Mouse (Mus musculus) neural tube, embryonic 11.5 days (tissue): ENCODE measurements at regions not wholly inside any gene's neighbourhood (a gene's known extent, or its start where the extent isn't known, plus 50 kb on each side); places are given as distances from the start of the nearest gene placed in this dataset.
"Not testable (repeated sequence)": the region's sequence is repeated elsewhere in the genome, so short reads cannot be mapped to it uniquely, and the experiment has no call there.

Experiments
- ATAC-seq: fragments of 200-750 bp; cut with Nextera tagmentation; 2 replicates; pipeline ENCODE4 v1.8.0; 2017; ENCODE audit warnings: moderate number of reproducible peaks, mild to moderate bottlenecking, moderate TSS enrichment, moderate library complexity; ENCODE audit not compliant: insufficient read depth, low FRiP score, low TSS enrichment
- DNase-seq: peaks from one replicate; pipeline ENCODE4 v3.0.0-alpha.2; 2015; ENCODE audit warnings: low spot score
- H3K27ac ChIP-seq: fragments of 300-500 bp; sonication (generic); 2 replicates; pipeline ENCODE4 v1.5.1; 2014; ENCODE audit warnings: low read depth, mild to moderate bottlenecking, low read length
- H3K27me3 ChIP-seq: fragments of 300-500 bp; sonication (generic); 2 replicates; pipeline ENCODE4 v1.6.1; 2014; ENCODE audit warnings: mild to moderate bottlenecking, low read length, mixed read lengths; ENCODE audit not compliant: control insufficient read depth, insufficient read depth
- H3K36me3 ChIP-seq: fragments of 300-500 bp; sonication (generic); 2 replicates; pipeline ENCODE4 v1.6.1; 2014; ENCODE audit warnings: mild to moderate bottlenecking, low read length, moderate library complexity, mixed read lengths; ENCODE audit not compliant: control insufficient read depth, insufficient read depth
- H3K4me1 ChIP-seq: fragments of 300-500 bp; sonication (generic); 2 replicates; pipeline ENCODE4 v1.6.1; 2014; ENCODE audit warnings: low read length, mixed read lengths; ENCODE audit not compliant: control insufficient read depth, insufficient read depth
- H3K4me2 ChIP-seq: fragments of 300-500 bp; sonication (generic); 2 replicates; pipeline ENCODE4 v1.6.1; 2014; ENCODE audit warnings: low read depth, mild to moderate bottlenecking, moderate library complexity
- H3K4me3 ChIP-seq: fragments of 300-500 bp; sonication (generic); 2 replicates; pipeline ENCODE4 v1.5.1; 2014; ENCODE audit warnings: low read depth, low read length
- H3K9ac ChIP-seq: fragments of 300-500 bp; sonication (generic); 2 replicates; pipeline ENCODE4 v1.6.1; 2014; ENCODE audit warnings: mild to moderate bottlenecking, low read length
- H3K9me3 ChIP-seq: fragments of 300-500 bp; sonication (generic); 2 replicates; pipeline ENCODE4 v1.6.1; 2016; ENCODE audit warnings: low read length; ENCODE audit not compliant: control insufficient read depth
- WGBS: fragments of 180-500 bp; shearing (Covaris S2); extraction: QIAGEN DNeasy Blood & Tissue Kit; methylation state at CpG from one replicate; pipeline ENCODE4 v1.1.7; 2014; 5-methylcytosine and 5-hydroxymethylcytosine counted together

DNA sequence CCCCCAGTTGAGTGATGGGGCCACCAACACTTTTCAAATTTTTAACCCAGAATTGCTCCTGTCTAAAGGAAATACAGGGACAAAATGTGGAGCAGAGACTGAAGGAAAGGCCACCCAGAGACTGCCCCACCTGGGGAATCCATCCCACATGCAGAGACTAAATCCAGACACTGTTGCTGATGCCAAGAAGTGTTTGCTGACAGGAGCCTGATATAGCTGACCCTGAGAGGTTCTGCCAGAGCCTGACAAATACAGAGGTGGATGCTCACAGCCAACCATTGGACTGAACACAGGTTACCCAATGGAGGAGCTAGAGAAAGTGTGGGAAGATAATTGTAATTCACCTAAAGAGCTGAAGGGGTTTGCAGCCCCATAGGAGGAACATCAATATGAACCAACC lies 126.6 kb upstream of the Nhs start:
- not testable (repeated sequence) for H3K4me1 ChIP-seq, H3K9me3 ChIP-seq, H3K36me3 ChIP-seq, H3K4me3 ChIP-seq, H3K27me3 ChIP-seq, ATAC-seq, DNase-seq, H3K9ac ChIP-seq, H3K27ac ChIP-seq, H3K4me2 ChIP-seq

DNA sequence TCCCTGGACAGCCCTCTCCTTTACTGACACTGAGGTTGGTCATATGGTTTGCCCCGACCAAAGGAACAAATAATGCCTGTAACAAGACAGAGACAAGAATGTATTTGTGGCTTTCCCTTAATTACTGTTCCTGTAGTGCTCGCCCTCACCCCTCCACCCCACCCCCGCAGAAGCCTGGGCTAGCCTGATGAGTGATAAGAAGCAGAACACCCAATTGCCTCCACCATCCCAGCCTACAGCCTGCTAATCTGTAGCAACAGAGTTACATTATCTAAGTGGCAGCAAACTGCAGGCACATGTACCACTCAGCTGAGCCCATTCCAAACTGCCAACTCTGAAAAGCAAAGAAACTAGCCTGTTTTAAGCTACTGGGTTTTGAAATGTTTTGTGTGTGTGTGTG lies 124.7 kb upstream of the Nhs start:
- ATAC-seq (no peak), DNase-seq (no peak)
- Histone ChIP-seq H3K36me3 (no peaks in the 10 kb centered on the region), H3K4me2 (no peak overlapping the region), H3K9me3 (no peaks in the 10 kb centered on the region), H3K4me3 (no peak overlapping the region), H3K9ac (no peak overlapping the region), H3K27ac (no peak overlapping the region), H3K4me1 (no peaks in the 10 kb centered on the region), H3K27me3 (no peaks in the 10 kb centered on the region)
- 75% methylated on average over 3 of the region's 3 CpGs for WGBS

DNA sequence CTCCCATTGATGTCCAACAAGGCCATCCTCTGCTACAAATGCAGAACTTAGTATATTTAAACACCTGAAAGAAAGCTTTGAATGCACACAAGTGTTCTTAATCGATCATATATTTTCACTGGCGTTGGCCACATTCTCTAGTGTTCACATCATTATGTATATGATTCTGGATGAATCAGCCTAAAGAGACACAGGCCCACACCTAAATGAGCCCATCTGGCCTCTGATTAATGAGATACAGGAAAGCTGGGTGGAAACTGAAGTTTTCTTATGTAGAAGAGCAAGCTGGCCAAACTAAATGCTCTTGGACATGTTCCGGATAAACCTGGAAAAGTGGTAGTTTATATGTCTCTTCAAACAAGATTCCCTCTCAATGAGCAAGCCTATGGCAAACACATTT lies 123.2 kb upstream of the Nhs start:
- 94% methylated on average over 3 of the region's 3 CpGs for WGBS
- no peak overlapping the region for H3K4me3 ChIP-seq
- H3K9ac ChIP-seq: no peak overlapping the region
- H3K4me1 ChIP-seq: no peaks in the 10 kb centered on the region
- no peak overlapping the region for H3K27ac ChIP-seq
- H3K27me3 ChIP-seq: no peaks in the 10 kb centered on the region
- no peaks in the 10 kb centered on the region for H3K9me3 ChIP-seq
- no peaks in the 10 kb centered on the region for H3K36me3 ChIP-seq
- no peak for ATAC-seq
- no peak overlapping the region for H3K4me2 ChIP-seq
- DNase-seq: no peak

DNA sequence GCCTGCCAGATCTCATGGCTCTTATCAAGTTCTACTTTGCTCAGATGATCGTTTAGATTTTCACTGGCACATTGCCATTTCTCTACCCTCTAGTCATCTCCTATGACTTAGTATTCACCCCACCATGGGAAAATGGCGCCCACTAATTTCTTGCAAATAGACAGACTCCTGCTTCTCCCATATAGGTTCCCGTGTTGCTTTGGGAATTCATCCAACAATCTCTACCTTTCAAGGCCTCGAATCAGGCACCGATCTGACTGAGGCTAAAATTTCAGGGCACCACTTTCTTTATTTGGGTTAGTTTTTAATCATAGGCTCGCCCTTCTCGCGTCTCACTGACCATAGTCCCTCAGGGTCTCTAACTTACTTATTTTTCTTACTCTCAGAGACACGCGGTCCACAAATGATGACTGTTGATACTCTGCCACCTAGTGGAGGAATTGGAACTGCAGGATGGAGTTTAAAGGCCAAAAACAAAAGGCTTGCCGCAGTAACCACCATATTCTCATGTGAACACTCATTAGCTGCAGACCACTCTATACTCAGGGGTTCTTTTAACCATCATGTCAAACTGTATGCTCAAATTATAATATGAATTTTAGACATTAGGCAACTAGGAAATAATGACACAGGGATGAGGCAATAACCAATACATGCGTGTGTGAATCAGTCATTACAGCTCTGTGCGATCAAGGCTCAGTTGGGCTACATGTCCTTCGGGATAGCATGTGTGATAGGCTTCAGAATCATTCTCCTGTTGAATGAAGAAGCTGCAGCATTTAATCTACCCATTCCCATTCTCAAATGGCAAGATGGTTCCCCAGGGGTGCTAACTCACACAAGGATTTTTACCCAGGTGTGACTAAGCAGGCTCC lies 119.5 kb upstream of the Nhs start:
- Histone ChIP-seq H3K4me1 (no peaks in the 10 kb centered on the region), H3K4me3 (no peak overlapping the region), H3K4me2 (no peak overlapping the region), H3K27ac (no peak overlapping the region), H3K36me3 (no peaks in the 10 kb centered on the region), H3K9ac (no peak overlapping the region), H3K9me3 (no peaks in the 10 kb centered on the region), H3K27me3 (no peaks in the 10 kb centered on the region)
- DNase-seq (peak; percentile 44), ATAC-seq (no peak; the same call in 1 of the 2 replicates)
- 59% methylated on average over 14 of the region's 14 CpGs for WGBS

DNA sequence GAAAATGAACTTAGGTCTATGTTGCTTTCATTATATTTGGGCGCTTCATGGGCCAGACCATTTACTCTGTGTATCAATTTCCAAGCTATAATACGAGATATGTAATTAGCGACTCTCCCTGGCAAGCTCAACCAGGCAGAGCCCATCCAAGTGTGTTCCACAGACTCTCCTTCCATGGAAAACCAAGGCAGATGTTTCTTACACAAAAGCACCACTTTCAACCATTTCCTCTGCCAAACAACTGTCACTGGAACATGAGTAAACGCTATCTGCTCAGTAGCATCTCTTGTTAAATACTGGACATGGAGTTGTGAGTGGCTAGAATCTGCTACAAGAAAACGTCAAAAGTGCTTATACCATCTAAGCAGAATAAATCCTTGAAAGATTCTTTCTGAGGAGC lies 115.1 kb upstream of the Nhs start:
- ATAC-seq (no peak), DNase-seq (no peak)
- H3K9ac ChIP-seq: no peak overlapping the region
- H3K4me1 ChIP-seq: no peaks in the 10 kb centered on the region
- H3K4me3 ChIP-seq: no peak overlapping the region
- H3K27me3 ChIP-seq: no peaks in the 10 kb centered on the region
- no peaks in the 10 kb centered on the region for H3K36me3 ChIP-seq
- H3K27ac ChIP-seq: no peak overlapping the region
- no peak overlapping the region for H3K4me2 ChIP-seq
- WGBS: 82% methylated on average over 5 of the region's 5 CpGs
- no peaks in the 10 kb centered on the region for H3K9me3 ChIP-seq

DNA sequence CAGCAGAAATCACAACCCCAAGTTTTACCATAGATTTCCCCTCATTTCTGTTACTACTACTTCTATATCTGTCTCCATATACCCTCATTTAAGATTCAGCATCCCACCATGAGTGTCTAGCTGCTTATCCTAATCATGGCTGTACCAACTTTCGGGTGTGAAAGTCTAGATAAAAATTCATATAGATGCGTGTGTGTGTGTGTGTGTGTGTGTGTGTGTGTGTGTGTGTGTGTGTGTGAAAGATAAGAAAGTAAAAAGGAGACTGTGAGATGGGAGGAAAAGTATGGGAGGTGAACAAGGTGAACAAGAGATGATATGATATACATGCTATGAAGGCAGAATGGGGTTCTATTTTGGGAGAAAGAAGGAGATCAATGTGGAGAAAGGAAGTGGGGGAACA lies 111.7 kb upstream of the Nhs start:
- no peaks in the 10 kb centered on the region for H3K36me3 ChIP-seq
- H3K4me1 ChIP-seq: no peaks in the 10 kb centered on the region
- H3K27ac ChIP-seq: no peak overlapping the region
- no peak overlapping the region for H3K4me3 ChIP-seq
- WGBS: 75% methylated on average over 2 of the region's 2 CpGs
- DNase-seq: no peak
- no peaks in the 10 kb centered on the region for H3K9me3 ChIP-seq
- ATAC-seq: no peak
- H3K27me3 ChIP-seq: no peaks in the 10 kb centered on the region
- no peak overlapping the region for H3K4me2 ChIP-seq
- no peak overlapping the region for H3K9ac ChIP-seq

DNA sequence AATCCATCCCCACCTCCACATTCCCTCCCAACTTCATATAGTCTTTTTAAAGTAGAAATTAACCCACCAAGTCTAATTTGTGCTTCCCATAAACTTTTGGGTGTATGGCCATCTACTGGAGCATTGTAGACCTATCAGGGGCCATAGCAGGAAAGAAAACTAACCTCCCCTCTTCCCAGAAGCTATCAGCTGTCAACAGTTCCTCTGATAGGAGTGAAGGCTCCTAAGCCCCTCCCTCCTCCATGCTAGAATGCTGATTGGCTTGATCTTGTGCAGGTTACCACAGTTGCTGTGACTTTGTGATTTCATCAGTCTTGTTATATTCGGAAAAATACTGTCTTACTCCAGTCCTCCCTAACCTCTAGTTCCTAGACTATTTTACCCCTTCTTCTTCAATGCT lies 109.4 kb upstream of the Nhs start:
- H3K4me3 ChIP-seq: no peak overlapping the region
- DNase-seq (no peak), ATAC-seq (no peak)
- H3K27ac ChIP-seq: no peak overlapping the region
- H3K4me2 ChIP-seq: no peak overlapping the region
- no peaks in the 10 kb centered on the region for H3K36me3 ChIP-seq
- H3K27me3 ChIP-seq: no peaks in the 10 kb centered on the region
- no peaks in the 10 kb centered on the region for H3K4me1 ChIP-seq
- WGBS: 90% methylated on average over 1 of the region's 1 CpGs
- no peak overlapping the region for H3K9ac ChIP-seq
- no peaks in the 10 kb centered on the region for H3K9me3 ChIP-seq

DNA sequence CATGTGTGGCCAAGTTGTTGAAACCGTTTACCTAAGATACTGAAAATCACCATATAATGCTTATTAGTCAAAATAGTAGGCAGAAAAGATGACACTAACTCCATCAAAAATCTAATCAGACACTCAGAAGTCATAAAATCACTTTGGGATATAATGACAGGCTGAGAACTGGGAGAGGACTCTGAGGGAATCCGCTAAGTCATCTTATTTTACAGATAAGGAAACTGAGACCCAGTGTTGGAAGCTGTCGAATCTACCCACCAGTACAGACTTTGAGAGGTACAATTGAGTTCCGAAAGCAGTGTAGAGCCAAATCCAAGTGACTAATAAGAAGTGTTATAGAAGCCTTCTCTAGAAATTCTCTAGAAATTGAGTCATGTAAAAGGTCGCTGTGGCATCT lies 108.6 kb upstream of the Nhs start:
- no peak for DNase-seq
- 84% methylated on average over 5 of the region's 5 CpGs for WGBS

DNA sequence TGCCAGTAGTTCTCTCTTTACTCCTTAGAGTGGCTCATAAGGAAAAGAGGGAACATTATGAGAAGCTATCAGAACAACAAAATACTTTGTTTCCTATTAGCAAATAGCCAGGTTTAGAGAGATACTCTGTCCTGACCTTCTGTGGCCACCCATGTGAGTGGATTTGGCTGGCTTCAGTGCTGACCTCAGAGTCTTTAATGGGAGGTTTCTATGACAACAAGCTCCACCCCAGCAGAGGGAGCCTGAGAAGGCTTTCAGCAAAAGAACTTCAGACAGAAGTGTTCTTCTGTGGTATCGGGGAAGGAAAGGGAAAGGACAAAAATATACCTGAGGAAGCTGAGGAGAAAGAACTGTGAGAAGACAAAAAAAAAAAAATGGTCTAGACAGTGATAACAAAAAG lies 108.1 kb upstream of the Nhs start:
- H3K4me3 ChIP-seq: no peak overlapping the region
- no peaks in the 10 kb centered on the region for H3K4me1 ChIP-seq
- H3K27ac ChIP-seq: no peak overlapping the region
- DNase-seq (peak; percentile 13), ATAC-seq (peak; percentile 65; the same call in 1 of the 2 replicates)
- no peaks in the 10 kb centered on the region for H3K9me3 ChIP-seq
- 27% methylated on average over 1 of the region's 1 CpGs for WGBS
- no peak overlapping the region for H3K9ac ChIP-seq
- no peak overlapping the region for H3K4me2 ChIP-seq
- no peaks in the 10 kb centered on the region for H3K36me3 ChIP-seq
- no peaks in the 10 kb centered on the region for H3K27me3 ChIP-seq

More for the DNA sequence above, 108.6 kb upstream of the Nhs start:
- Histone ChIP-seq H3K36me3 (no peaks in the 10 kb centered on the region), H3K9ac (no peak overlapping the region), H3K4me2 (no peak overlapping the region), H3K4me3 (no peak overlapping the region), H3K27me3 (no peaks in the 10 kb centered on the region), H3K27ac (no peak overlapping the region), H3K9me3 (no peaks in the 10 kb centered on the region), H3K4me1 (no peaks in the 10 kb centered on the region)
- ATAC-seq: no peak
